In the genomic region with DNA sequence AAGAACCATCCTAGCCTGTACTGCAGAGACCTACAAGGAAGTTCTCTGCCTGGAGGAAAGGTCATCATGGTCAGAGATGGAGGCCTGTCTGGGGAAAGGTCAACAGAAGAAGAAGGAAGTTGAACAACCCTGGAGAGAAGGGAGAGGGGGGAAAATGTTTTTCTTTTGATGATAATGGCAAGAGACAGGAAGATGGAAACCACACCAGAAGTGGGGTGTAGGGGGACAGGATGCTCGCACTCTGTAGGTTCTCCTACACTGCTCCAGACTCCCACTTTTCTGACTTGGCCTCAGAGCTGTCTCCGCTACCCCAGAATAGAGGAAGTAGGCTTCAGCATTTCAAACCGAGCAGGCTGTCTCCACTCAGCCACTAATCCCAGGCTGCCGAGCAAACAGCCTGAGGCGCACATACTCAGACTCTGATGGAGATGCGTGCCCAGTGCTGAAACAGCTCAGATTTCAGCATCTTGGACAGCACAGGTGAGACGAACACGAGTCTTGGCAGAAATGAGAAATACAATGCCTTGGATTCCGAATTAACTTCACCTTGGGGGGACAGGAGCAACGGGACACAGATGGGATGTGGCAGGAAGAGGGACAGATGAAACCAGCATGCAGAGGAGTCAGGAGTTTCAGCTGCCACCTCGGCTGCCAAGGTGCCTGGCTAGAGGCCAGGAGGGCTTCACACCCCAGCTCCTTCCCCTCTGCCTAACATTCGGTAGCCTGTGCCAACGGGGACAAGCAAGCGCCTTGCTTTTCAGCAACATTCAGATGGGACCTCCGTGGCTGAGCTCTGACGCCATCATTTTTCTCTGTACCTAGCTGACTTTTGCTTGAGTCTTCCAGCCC, we compare ENCODE assay signal across 8 mouse cellular contexts. TPM values are rescaled to one million over a fixed set of nuclear protein-coding genes. Genes with fewer than 3 reads are reported as not detected.
DNase-seq lines count a peak whose midpoint lies in the region; ATAC-seq and TF ChIP-seq lines count a peak whose summit lies in the region.

No protein-coding gene starts in this region.

- ATAC-seq in forebrain, embryonic 11.5 days (replicated peaks; ENCODE audit: low FRiP score), result peak; percentile 11; the same call in 1 of the 2 replicates
- ATAC-seq in hindbrain, embryonic 15.5 days (ENCODE audit: low FRiP score, low read depth), result peak; percentile 66
- peak; percentile 36 for ATAC-seq in liver, embryonic 14.5 days (ENCODE audit: insufficient read depth)
- ATAC-seq in neural tube, embryonic 13.5 days (ENCODE audit: low read depth), result peak; percentile 59

- DNase-seq in embryo, embryonic 10 days (ENCODE audit: low spot score), result peak; percentile 56
- DNase-seq in embryo, embryonic 10.5 days (ENCODE audit: low spot score), result no peak
- peak; percentile 51 for DNase-seq in T-cell, adult 2 months (ENCODE audit: low spot score)
- DNase-seq in forebrain, embryonic 11.5 days (ENCODE audit: low spot score), result peak; percentile 60
- no peak for DNase-seq in liver, embryonic 14.5 days (ENCODE audit: low read depth in 3 of 3, low spot score in 3 of 3)
- DNase-seq in adrenal gland, adult 8-10 months, result no peak

- no peak for TF ChIP-seq EP300 in liver, embryonic 14.5 days (IDR thresholded peaks at IDR 0.05; ENCODE audit: low read depth)

- H3K9me3 ChIP-seq in forebrain, embryonic 11.5 days (ENCODE audit: control insufficient read depth, low read length), result no peaks in the 10 kb centered on the region
- no peaks in the 10 kb centered on the region for H3K9me3 ChIP-seq in hindbrain, embryonic 15.5 days
- no peaks in the 10 kb centered on the region for H3K9me3 ChIP-seq in liver, embryonic 14.5 days (ENCODE audit: control insufficient read depth, low read length)
- H3K9me3 ChIP-seq in neural tube, embryonic 13.5 days, result no peaks in the 10 kb centered on the region

- peaks cover 18% of the 10 kb centered on the region for H3K4me1 ChIP-seq in forebrain, embryonic 11.5 days (replicated peaks; ENCODE audit: control insufficient read depth, insufficient read depth, low read length)
- H3K4me1 ChIP-seq in hindbrain, embryonic 15.5 days (replicated peaks), result peaks cover 56% of the 10 kb centered on the region
- H3K4me1 ChIP-seq in liver, embryonic 14.5 days (replicated peaks; ENCODE audit: control insufficient read depth in 2 of 2, insufficient read depth in 2 of 2, low read length in 1 of 2), result peaks cover 4 to 9% of the 10 kb centered on the region in 2 experiments; a peak in 3 of 4 replicates
- peaks cover 53% of the 10 kb centered on the region for H3K4me1 ChIP-seq in neural tube, embryonic 13.5 days (replicated peaks)

- H3K36me3 ChIP-seq in forebrain, embryonic 11.5 days (ENCODE audit: control insufficient read depth, insufficient read depth, low read length), result no peaks in the 10 kb centered on the region
- no peaks in the 10 kb centered on the region for H3K36me3 ChIP-seq in hindbrain, embryonic 15.5 days
- no peaks in the 10 kb centered on the region for H3K36me3 ChIP-seq in liver, embryonic 14.5 days (replicated peaks; ENCODE audit: control insufficient read depth, insufficient read depth, low read depth)
- H3K36me3 ChIP-seq in neural tube, embryonic 13.5 days, result 0 out of 2 replicates have a peak, but pooled peaks cover 4% of the 10 kb centered on the region

- H3K4me3 ChIP-seq in forebrain, embryonic 11.5 days (ENCODE audit: low read depth, low read length), result no peak overlapping the region
- peak overlapping the region; percentile 7; the same call in 1 of the 2 replicates for H3K4me3 ChIP-seq in hindbrain, embryonic 15.5 days
- H3K4me3 ChIP-seq in liver, embryonic 14.5 days (ENCODE audit: insufficient read depth in 1 of 2, low read depth in 2 of 2, low read length in 2 of 2), result no peak overlapping the region
- H3K4me3 ChIP-seq in neural tube, embryonic 13.5 days, result 0 out of 2 replicates have a peak overlapping the region, but pooled peaks have one; percentile 4

- H3K27ac ChIP-seq in forebrain, embryonic 11.5 days (ENCODE audit: low read depth, low read length), result no peak overlapping the region
- peak overlapping the region; percentile 61 for H3K27ac ChIP-seq in hindbrain, embryonic 15.5 days (replicated peaks)
- no peak overlapping the region for H3K27ac ChIP-seq in liver, embryonic 14.5 days
- H3K27ac ChIP-seq in neural tube, embryonic 13.5 days (replicated peaks), result peak overlapping the region; percentile 69

- H3K4me2 ChIP-seq in forebrain, embryonic 11.5 days (ENCODE audit: low read depth, low read length, severe bottlenecking), result peak overlapping the region; percentile 6; the same call in 1 of the 2 replicates
- peak overlapping the region; percentile 48 for H3K4me2 ChIP-seq in hindbrain, embryonic 15.5 days
- H3K4me2 ChIP-seq in liver, embryonic 14.5 days (ENCODE audit: low read depth), result peak overlapping the region; percentile 13; the same call in 1 of the 2 replicates
- peak overlapping the region; percentile 47 for H3K4me2 ChIP-seq in neural tube, embryonic 13.5 days

- no peaks in the 10 kb centered on the region for H3K27me3 ChIP-seq in forebrain, embryonic 11.5 days (ENCODE audit: control insufficient read depth, insufficient read depth, low read length)
- H3K27me3 ChIP-seq in hindbrain, embryonic 15.5 days, result no peaks in the 10 kb centered on the region
- no peaks in the 10 kb centered on the region for H3K27me3 ChIP-seq in liver, embryonic 14.5 days (ENCODE audit: control insufficient read depth, insufficient read depth, low read length)
- H3K27me3 ChIP-seq in neural tube, embryonic 13.5 days, result no peaks in the 10 kb centered on the region

- no peak for TF ChIP-seq CTCF in liver, embryonic 14.5 days (IDR thresholded peaks at IDR 0.05; ENCODE audit: low read depth)

- H3K9ac ChIP-seq in forebrain, embryonic 11.5 days (ENCODE audit: low read length), result no peak overlapping the region
- H3K9ac ChIP-seq in hindbrain, embryonic 15.5 days, result 0 out of 2 replicates have a peak overlapping the region, but pooled peaks have one; percentile 6
- H3K9ac ChIP-seq in liver, embryonic 14.5 days (replicated peaks), result no peak overlapping the region
- peak overlapping the region; percentile 38; the same call in 1 of the 2 replicates for H3K9ac ChIP-seq in neural tube, embryonic 13.5 days

- 26% methylated on average over 16 of the region's 16 CpGs for WGBS in forebrain, embryonic 11.5 days
- 18% methylated on average over 16 of the region's 16 CpGs for WGBS in hindbrain, embryonic 15.5 days
- WGBS in liver, embryonic 14.5 days (ENCODE audit: insufficient replicate concordance), result 27% methylated on average over 16 of the region's 16 CpGs
- 29% methylated on average over 16 of the region's 16 CpGs for WGBS in neural tube, embryonic 13.5 days

RNA-seq across cellular contexts. Expression of a gene that starts 49.6 kb away (rescaled TPM):
- 13.8 and 16.5 TPM in 2 replicates for polyA plus RNA-seq in forebrain, embryonic 11.5 days (2014; fragmentation: Nextera tagmentation; extraction: Ambion mirVana)
- 8.1 and 8.3 TPM in 2 replicates for polyA plus RNA-seq in hindbrain, embryonic 15.5 days (2015; fragmentation: Nextera tagmentation; extraction: Ambion mirVana)
- polyA plus RNA-seq in liver, embryonic 14.5 days (2012; rRNA removed), result 3.1 and 4.6 TPM in 2 replicates
- polyA plus RNA-seq in liver, embryonic 14.5 days (2014; fragmentation: Nextera tagmentation; extraction: Ambion mirVana), result 3.7 and 4.0 TPM in 2 replicates
- 15.1 and 18.3 TPM in 2 replicates for polyA plus RNA-seq in neural tube, embryonic 13.5 days (2015; fragmentation: Nextera tagmentation; extraction: Ambion mirVana)
- 10 to 100 TPM; 32.3 to 51.1 (median 46.1) TPM for total RNA-seq in adrenal gland, adult 8-10 months (2022)

Comparison
In these comparisons a context has a peak if more than half of its experiments do, and no peak if none do; other contexts are left out.
1. DNase-seq: peak in embryo, embryonic 10 days (single experiment), T-cell, adult 2 months (single experiment) and forebrain, embryonic 11.5 days (single experiment); none in embryo, embryonic 10.5 days (single experiment), liver, embryonic 14.5 days (0 of 3) and adrenal gland, adult 8-10 months (single experiment).
2. ATAC-seq: peak in every context shown above with its lines; median percentile 66 in hindbrain, embryonic 15.5 days; 59 in neural tube, embryonic 13.5 days; 36 in liver, embryonic 14.5 days; 11 in forebrain, embryonic 11.5 days.
3. H3K27ac ChIP-seq: peak in hindbrain, embryonic 15.5 days (single experiment) and neural tube, embryonic 13.5 days (single experiment); none in forebrain, embryonic 11.5 days (single experiment) and liver, embryonic 14.5 days (single experiment).
4. H3K4me3 ChIP-seq: peak in hindbrain, embryonic 15.5 days (single experiment) and neural tube, embryonic 13.5 days (single experiment); none in forebrain, embryonic 11.5 days (single experiment) and liver, embryonic 14.5 days (0 of 2).
5. H3K9ac ChIP-seq: peak in hindbrain, embryonic 15.5 days (single experiment) and neural tube, embryonic 13.5 days (single experiment); none in forebrain, embryonic 11.5 days (single experiment) and liver, embryonic 14.5 days (single experiment).
6. Peak in every context shown above with its lines, with median percentiles within 50 percentile points of each other: H3K4me2 ChIP-seq.